Mouse (Mus musculus): ENCODE data around the gene Hpse2.

Gene Hpse2

GRCm38 (mm10) chr19:42776813-42777212, 611.3 kb downstream of the Hpse2 start:
- DNase-seq (ENCODE audit: low spot score) = no peak

GRCm38 (mm10) chr19:42770141-42770872, 617.8 kb downstream of the Hpse2 start:
- no peak for DNase-seq (ENCODE audit: low spot score)

GRCm38 (mm10) chr19:42769648-42770047, 618.5 kb downstream of the Hpse2 start:
- DNase-seq (ENCODE audit: low spot score) = no peak

GRCm38 (mm10) chr19:42767361-42767760, 620.8 kb downstream of the Hpse2 start:
- DNase-seq (ENCODE audit: low spot score) = no peak

- no peak for DNase-seq (ENCODE audit: low spot score)
Measured at GRCm38 (mm10) chr19:42764398-42764797, 623.8 kb downstream of the Hpse2 start.

GRCm38 (mm10) chr19:42756671-42757070, 631.5 kb downstream of the Hpse2 start:
- DNase-seq (ENCODE audit: low spot score) = no peak

GRCm38 (mm10) chr19:42755148-42755870, 632.8 kb downstream of the Hpse2 start:
- no peak for DNase-seq (ENCODE audit: low spot score)

- DNase-seq (ENCODE audit: low spot score) = peak; percentile 61
Measured at GRCm38 (mm10) chr19:42753141-42753917, 634.8 kb downstream of the Hpse2 start.

GRCm38 (mm10) chr19:42752363-42752931, 635.7 kb downstream of the Hpse2 start, which contains the start of gene Pyroxd2:
TSS of gene Pyroxd2 (minus strand) at chr19:42752775.
- peak; percentile 65 for DNase-seq (ENCODE audit: low spot score)

- DNase-seq (ENCODE audit: low spot score) = no peak
Measured at GRCm38 (mm10) chr19:42750196-42750595, 638.0 kb downstream of the Hpse2 start.

GRCm38 (mm10) chr19:42746702-42747101, 641.5 kb downstream of the Hpse2 start:
- no peak for DNase-seq (ENCODE audit: low spot score)

- DNase-seq (ENCODE audit: low spot score) = no peak
Measured at GRCm38 (mm10) chr19:42745869-42746224, 642.3 kb downstream of the Hpse2 start.

- DNase-seq (ENCODE audit: low spot score) = no peak
Measured at GRCm38 (mm10) chr19:42745084-42745868, 642.9 kb downstream of the Hpse2 start.

GRCm38 (mm10) chr19:42744162-42744586, 644.0 kb downstream of the Hpse2 start:
- DNase-seq (ENCODE audit: low spot score) = peak; percentile 37

GRCm38 (mm10) chr19:42743261-42743660, 644.9 kb downstream of the Hpse2 start:
- no peak for DNase-seq (ENCODE audit: low spot score)

GRCm38 (mm10) chr19:42741884-42742283, 646.3 kb downstream of the Hpse2 start:
- DNase-seq (ENCODE audit: low spot score) = no peak

GRCm38 (mm10) chr19:42740163-42740899, 647.8 kb downstream of the Hpse2 start:
- DNase-seq (ENCODE audit: low spot score) = no peak

GRCm38 (mm10) chr19:42739734-42740133, 648.4 kb downstream of the Hpse2 start:
- DNase-seq (ENCODE audit: low spot score) = no peak

- DNase-seq (ENCODE audit: low spot score) = no peak
Measured at GRCm38 (mm10) chr19:42737753-42738152, 650.4 kb downstream of the Hpse2 start.
